Mouse (Mus musculus): ENCODE measurements at regions not wholly inside any gene's neighbourhood (a gene's known extent, or its start where the extent isn't known, plus 50 kb on each side); places are given as distances from the start of the nearest gene placed in this dataset.

DNA sequence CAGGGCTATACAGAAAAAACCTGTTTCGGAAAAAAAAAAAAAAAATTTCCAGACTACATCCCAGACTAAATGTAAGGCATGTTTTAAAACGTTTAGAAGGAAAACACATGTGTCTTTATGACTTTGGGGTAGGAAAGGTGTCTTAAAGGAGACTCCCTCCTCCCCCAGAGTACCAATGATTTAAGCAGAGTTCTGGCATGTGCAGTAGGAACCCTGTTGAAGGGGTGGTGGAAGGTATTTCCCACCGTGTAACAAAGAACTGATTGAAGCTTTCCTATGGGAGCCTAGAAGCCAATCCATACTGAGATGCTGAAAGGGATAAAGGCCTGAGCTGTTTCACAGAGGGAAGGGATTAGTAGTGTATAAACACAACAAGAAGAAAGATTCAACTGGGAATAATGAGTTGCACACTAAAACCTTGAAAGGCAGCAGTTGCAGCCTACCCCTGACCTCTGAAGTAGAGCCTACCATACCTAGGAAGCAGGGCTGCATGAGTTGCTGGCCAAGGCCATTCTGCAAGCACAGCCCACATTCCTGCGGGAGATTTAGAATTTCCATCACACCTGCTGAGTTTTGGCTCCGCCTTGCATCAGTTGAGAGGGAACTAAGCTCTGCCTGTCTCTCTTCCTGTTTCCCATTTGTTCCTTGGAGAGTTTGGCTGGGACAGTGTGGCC is 132.4 kb upstream of the Topaz1 start:
- no peak for ATAC-seq (replicated peaks; ENCODE audit: low FRiP score, low TSS enrichment, poor library complexity, severe bottlenecking)

DNA sequence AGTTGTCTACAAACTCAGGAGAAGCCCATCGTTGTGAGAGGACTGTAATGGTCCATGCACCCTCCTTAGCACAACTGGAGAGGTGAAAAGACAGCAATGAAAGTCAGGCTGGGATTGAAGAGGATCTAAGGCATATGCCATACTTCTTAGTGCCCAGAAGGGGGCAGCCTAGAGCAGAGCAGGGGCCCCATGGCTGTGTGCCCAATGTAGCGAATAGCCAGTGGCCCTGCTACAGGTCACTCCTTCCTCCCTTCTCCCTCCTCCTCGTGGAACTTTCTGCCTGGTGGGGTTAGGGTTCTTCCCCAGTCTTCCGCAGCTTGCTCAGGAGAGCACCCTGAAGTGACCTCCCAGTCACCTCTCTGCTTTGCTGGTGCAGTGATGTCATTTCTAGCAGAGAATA is 131.8 kb upstream of the Topaz1 start:
- peak; percentile 63 for ATAC-seq (replicated peaks; ENCODE audit: low FRiP score, low TSS enrichment, poor library complexity, severe bottlenecking)

DNA sequence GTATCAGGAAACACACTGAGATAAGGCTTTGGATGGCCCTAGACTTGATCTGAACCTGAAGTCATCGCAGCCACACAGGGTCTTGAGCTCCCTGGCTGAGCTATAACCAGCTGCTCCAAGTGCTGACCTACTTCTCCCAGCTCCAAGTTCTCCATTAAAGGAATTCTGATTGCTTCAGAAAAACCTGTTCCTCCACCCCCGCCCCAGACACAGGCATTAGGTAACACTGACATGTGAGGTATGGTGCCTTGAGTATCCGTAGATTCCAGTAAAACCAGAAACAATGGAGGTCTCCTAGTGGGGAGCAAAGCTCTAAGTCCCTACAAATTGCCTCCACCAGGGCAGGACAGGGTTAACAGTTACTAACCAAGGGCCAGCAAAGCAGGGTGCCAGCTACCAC is 129.4 kb upstream of the Topaz1 start:
- ATAC-seq (replicated peaks; ENCODE audit: low FRiP score, low TSS enrichment, poor library complexity, severe bottlenecking), result no peak

DNA sequence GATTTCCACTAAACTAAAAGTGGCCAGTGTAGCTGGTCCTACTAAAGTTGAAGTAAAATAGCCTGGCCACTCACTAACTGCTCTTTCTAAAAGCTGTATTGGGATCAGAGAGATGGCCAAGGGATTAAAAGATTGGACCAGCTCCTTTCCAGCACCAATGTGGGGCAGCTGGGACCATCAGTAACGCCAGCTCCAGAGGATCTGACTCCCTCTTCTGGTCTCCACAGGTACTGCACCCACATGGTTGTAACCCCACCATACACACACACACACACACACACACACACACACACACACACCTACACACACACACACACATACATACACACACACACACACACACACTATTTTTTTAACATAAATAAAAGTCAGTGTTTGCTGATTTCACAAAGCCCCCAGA is 122.1 kb upstream of the Topaz1 start:
- ATAC-seq (replicated peaks; ENCODE audit: low FRiP score, low TSS enrichment, poor library complexity, severe bottlenecking), result no peak

DNA sequence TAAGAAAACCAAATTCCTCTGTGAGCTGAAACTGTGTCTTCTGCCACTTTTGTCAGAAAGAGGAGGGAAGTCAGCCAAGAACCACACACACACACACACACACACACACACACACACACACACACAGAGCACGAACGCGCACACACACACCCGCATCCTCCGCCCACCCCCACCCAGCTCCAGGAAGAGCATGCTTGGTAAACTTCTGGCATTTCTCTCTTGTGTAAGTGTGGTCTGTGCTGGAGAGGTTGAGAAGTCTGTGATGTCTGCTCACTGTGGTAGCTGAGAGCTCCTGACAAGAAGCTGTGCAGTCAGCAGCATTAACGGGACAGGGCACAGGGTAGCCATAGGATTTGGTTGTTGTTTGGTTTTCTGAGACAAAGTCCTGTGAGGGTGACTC is 120.8 kb upstream of the Topaz1 start:
- no peak for ATAC-seq (replicated peaks; ENCODE audit: low FRiP score, low TSS enrichment, poor library complexity, severe bottlenecking)

DNA sequence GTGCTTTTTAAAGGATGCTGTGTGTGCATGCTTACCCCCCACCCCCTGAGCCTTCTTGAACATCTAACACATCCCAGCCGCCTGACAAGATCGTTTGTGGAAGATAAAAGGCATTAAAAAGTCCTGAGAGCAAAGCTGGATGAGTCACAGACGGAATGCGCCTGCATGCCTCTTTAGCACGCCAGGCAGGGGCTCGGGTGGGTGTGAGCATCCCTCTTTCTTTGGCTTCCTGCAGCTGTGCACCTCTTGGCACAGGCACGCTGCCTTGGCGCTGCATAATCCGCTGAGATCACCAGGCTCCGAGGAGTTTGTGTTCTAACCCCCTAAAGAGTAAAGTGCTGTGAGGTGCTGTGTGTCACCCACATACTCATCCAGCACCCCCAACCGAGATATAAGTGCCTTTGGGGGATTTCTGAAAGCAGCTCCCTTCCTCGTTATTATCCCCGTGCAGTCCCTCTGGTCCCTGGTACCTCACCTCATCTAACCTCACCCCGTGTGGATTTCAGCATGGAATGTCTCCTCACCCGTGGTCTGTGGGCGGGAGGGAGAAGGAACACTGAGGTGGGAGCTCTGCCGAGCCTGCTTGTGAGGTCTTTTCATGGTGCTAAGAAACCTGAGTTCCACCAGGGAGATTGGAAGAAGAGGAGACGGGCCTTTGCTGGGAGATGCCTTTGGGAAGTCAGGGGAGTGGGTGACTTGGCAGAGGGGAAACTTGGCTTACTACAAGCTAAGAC is 117.8 kb upstream of the Topaz1 start:
- no peak for ATAC-seq (replicated peaks; ENCODE audit: low FRiP score, low TSS enrichment, poor library complexity, severe bottlenecking)

DNA sequence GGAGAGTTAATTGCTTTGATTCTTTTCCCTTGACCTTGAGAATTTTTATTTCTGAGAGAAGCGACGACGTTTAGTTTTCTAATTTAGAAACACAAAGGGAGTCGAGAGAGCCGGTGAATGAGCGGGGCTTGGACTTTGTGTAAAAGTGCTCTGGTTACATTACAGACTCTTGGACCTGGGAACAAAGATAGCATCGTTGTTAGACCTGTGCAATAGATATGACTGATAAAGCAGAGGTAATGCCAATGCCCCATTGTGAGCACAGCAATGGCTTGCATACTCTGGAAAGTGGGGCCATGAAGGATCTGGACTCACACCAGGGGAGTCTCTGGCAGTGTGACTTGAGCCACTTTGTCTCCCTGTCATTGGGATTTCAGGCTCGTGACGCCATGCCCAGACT is 115.4 kb upstream of the Topaz1 start:
- no peak for ATAC-seq (replicated peaks; ENCODE audit: low FRiP score, low TSS enrichment, poor library complexity, severe bottlenecking)

DNA sequence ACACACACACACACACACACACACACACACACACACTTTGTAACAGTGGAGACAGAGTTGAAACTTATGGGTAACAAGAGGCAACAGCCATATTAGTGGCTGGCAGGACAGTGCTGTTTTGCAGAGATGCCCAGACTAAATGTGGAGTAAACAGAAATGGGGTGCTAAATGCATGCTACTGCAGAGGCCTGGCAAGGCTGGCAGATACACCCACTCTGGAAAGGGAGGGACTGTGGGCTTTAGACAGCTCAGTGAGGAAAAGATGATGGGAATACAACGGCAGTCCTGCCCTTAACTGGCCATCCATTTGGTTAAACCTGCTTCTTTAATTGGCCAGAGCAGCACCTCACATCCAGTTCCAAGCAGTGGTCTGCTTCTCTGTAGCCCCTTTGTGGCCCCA is 113.7 kb upstream of the Topaz1 start:
- ATAC-seq (replicated peaks; ENCODE audit: low FRiP score, low TSS enrichment, poor library complexity, severe bottlenecking), result no peak

DNA sequence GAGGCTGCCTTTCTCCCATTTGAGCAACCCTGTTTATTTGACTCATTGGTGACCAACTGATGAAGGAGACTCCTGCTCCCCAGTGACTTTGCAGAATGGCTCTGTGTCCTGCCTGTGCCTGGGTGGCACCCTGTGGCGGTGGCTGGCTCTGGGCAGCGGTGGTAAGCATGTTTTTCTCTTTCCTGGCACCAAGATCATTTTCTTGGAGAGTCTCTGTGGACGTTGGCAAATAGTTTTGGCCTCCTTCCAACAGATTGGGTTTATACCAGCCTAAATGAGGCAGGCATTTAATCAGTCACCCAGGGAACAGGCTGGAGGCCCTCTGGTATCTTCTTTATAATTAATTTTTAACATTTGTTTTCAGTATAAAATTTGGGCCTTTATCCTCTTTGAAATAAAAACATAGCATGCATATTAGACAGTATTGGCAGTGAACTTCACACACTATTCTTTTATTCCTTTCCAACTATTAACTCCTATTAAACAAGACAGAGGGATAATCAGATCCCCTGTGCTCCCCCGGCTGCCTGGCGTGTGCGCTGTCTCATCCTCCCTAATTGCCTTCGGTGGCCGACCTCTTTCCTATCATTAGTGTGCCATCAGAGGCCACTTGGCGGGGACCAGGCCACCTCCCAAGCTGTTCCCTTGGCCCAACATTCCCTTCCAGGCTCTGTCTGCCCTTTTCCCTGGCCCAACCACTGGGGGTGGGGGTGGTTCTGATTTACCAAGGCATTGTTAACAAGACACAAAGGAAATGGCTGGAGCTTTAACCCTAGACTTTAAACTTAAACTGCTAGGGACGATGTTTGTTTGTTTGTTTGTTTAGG is 111.8 kb upstream of the Topaz1 start:
- ATAC-seq (replicated peaks; ENCODE audit: low FRiP score, low TSS enrichment, poor library complexity, severe bottlenecking), result no peak

DNA sequence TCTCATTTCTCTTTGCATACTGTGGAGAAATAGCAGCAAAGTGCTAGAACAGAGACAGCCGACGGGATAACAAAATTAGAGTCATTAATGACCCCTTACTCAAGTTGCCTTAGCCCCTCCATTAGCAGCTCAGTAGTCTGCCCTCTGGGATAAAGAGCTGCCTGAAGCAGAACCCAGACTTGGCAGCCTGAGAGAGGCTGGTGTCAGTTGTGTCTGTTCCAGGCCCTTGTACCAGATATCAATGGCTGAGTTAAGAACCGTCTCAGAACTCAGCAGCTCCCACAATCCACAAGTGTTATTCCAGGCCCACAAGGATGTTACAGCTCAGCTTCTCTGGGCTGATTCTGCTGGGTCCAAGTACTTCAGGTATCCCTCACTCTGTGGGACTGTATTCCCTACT is 109.6 kb upstream of the Topaz1 start:
- no peak for ATAC-seq (replicated peaks; ENCODE audit: low FRiP score, low TSS enrichment, poor library complexity, severe bottlenecking)

DNA sequence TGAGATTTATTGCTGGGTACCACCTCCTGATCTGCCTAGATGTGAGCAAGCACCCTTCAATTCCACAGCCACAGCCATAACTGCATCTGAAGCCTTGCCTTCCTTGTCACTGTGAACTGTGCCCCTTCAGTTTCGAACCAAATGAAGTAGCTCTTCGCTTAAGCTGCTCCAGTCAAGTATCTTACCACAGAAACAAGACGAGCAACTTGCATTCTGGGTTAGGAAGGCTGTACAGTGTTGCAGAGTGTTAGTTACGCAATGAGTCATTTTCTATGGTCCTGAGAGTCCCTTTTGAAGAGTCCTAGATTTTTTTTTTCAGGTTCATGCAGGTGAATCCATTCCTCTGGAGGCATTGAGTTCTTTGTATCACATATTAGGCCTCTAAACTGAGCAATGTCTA is 107.9 kb upstream of the Topaz1 start:
- ATAC-seq (replicated peaks; ENCODE audit: low FRiP score, low TSS enrichment, poor library complexity, severe bottlenecking), result no peak

DNA sequence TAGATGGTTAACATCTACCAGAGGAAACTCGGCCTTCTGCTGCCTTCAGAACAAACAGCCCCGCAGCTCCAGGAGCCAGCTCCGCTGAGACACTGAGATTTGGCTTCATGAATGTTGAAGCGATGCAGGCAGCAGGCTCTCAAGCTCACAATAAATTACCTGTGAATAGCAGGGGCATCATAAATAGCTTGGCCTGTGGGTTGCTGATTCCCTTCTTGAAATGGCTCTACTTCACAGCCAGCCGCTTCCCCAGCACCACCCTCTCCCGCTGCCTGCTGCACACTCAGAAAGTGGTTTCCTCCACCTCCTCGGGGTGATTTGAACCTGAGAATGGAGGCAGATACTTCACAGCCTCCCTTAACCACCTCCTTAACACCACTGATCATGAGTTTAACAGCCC is 104.2 kb upstream of the Topaz1 start:
- no peak for ATAC-seq (replicated peaks; ENCODE audit: low FRiP score, low TSS enrichment, poor library complexity, severe bottlenecking)

DNA sequence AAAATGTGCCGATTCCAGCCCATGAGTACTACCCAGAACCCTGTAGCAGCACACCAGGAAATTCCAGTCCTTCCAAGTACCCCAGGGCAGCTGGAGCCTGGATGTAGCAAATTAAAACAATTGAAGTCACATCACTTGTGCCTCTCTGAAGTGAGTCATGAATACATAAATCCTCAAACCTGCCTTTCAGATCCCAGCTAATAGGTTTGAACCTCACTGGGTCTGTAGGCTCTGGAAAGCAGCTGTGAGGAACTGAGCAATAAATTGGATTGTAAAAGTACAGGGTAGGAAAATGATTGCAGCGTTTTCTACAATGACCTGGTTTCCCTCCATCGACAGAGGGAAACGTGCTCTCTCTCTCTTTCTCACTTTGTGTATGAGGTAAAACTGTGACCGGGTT is 101.6 kb upstream of the Topaz1 start:
- ATAC-seq (replicated peaks; ENCODE audit: low FRiP score, low TSS enrichment, poor library complexity, severe bottlenecking), result no peak

DNA sequence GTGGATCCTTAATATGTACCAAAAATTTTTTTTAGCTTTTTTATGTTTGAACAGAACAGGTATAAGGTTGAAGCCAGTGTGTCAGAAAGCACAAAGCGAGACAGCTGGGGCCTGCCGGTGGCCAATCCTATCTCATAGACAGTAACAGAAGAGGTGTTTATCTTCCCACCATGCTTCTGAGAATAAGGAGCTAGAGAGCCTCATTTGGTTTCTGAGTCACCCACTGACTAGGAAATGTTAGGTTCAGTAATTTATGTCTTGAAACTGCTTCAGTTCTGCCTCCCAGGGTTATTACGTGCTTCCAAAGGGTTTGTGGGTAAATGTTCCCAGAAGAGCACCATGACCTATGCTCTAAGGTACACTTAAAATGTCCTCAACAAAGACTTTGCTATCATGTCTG is 96.3 kb upstream of the Topaz1 start:
- ATAC-seq (replicated peaks; ENCODE audit: low FRiP score, low TSS enrichment, poor library complexity, severe bottlenecking), result no peak

DNA sequence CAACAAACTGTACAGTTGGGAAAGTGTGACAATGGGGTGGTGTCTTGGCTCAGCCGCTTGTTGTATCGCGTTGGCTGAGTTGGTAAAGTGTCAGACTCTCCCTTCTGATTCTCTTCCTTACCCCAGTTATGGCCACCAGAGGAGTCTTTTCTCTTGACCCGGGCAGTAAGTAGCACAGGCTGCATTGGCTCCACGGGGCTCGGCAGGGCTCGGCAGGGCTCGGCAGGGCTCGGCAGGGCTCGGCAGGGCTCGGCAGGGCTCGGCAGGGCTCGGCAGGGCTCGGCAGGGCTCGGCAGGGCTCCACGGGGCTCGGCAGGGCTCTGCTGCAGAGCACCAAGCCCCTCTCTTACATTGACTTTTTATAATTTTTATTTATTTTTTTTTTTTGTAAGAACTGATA is 91.6 kb upstream of the Topaz1 start:
- 0 out of 2 replicates have a peak, but pooled peaks have one; percentile 57 for ATAC-seq (replicated peaks; ENCODE audit: low FRiP score, low TSS enrichment, poor library complexity, severe bottlenecking)

DNA sequence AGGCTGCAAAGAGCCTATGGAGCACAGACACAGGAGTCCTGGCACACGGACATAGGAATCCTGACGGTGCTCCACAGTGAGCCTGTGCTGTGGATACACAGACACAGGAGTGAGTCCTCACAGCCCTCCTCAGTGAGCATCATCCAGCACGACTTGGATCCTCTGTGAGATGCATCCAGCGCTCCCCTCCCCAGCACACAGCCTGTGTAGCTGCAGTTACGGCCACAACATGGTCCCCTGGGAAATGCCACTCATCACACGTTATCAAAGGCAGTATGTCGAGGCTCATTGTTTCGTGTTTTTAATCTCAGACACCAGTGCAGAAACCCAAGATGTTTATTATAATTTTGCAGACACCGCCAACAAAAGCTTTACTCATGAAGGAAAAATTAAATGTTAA is 87.1 kb upstream of the Topaz1 start:
- no peak for ATAC-seq (replicated peaks; ENCODE audit: low FRiP score, low TSS enrichment, poor library complexity, severe bottlenecking)

DNA sequence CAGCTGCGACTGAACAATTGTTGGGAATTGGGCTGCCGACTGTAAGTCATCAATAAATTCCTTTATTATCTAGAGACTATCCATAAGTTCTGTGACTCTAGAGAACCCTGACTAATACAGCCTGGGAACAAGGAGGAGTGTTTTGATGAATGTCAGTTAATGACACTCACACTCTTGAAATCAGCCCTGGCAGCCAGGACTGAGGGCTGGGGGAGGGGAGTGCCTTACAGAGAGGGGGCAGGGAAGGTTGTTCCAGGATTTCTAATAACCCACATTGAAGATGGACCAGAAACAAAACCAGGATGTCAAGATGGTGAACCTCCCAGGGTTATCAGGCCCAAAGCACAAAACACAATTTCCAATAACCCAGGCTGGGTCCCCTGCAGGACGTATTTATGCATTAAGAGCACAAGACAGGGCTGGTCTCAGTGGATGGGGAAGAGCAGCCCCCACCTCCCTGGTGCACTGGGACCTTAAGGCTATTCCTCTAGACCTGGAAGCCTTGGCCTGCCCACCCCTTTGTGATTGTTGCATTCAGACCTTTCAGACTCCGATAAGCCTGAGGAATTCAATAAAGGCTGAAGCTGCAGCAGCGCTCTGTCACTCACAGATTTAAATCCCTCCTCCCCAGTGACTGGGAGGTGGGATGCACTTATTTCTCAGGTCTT is 80.0 kb upstream of the Topaz1 start:
- ATAC-seq (replicated peaks; ENCODE audit: low FRiP score, low TSS enrichment, poor library complexity, severe bottlenecking), result no peak

DNA sequence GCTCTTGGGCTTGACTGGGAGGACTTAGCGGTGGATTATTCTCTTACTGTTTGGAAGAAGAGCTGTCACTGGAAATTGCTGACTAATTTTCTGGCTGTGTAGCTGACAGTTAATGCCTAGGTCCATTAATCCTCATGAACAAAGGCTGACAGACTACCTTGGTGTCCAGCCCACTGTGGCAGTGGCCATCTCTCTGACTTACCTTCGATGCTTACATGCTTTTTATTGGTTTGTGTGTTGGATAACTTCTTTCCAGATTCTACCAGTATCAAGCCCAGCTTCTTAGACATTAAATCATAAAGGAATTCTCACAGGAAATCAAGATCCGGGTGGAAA is 79.5 kb upstream of the Topaz1 start:
- no peak for ATAC-seq (replicated peaks; ENCODE audit: low FRiP score, low TSS enrichment, poor library complexity, severe bottlenecking)

DNA sequence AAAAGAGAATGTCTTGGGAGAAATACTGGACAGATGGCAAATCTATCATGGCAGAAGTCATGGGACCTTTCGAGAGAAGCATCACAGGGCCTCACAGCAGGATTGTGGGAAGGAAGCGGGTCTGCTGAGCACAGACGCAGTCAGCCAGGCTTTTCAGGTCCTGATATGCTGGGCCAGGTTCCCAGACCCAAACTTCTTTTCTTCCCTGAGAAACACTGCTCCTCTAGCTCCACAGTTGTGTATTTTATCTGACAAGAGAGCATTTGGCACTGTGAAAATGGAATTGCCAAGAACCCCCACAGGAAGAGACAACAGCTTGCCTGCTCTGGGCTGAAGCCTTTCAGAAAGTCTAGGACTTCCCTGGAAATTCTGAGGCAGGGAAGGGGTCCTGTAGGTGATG is 73.4 kb upstream of the Topaz1 start:
- no peak for ATAC-seq (replicated peaks; ENCODE audit: low FRiP score, low TSS enrichment, poor library complexity, severe bottlenecking)

DNA sequence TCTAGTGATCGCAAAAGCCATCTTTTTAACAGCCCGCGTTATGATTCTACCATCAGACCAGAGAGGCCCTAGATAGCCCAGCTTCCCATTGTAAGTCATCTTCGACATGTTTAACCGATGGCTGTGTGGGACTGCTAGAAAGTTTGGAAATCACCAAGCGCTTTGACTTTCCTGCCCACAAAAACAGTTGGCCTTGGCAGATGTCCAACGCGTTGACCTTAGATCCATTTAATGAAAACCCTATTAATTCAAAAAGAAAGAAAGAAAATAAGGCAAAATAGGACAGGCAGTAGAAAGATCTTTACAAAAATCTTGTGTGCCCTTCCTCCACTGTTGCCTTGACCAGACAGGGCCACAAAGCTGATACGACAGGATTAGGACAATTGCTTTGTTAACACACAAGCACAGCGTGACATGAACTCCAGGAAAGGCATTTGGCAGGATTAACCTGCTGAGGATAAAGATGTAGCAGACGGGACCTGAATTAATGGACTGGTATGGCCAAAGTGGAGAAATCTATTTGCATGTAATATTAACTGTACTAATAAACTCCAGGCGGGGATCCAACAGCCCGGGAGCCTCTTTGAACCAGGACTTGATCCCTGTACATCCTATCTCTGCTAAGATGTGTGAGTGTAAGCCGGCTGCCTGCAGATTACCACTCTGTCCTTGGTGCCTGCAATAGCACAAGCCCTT is 69.0 kb upstream of the Topaz1 start:
- ATAC-seq (replicated peaks; ENCODE audit: low FRiP score, low TSS enrichment, poor library complexity, severe bottlenecking), result no peak

Data from megakaryocyte-erythroid progenitor cell, adult 5-6 weeks (primary cell).